20 mouse cellular contexts compared by ENCODE assay signal in the genomic region with DNA sequence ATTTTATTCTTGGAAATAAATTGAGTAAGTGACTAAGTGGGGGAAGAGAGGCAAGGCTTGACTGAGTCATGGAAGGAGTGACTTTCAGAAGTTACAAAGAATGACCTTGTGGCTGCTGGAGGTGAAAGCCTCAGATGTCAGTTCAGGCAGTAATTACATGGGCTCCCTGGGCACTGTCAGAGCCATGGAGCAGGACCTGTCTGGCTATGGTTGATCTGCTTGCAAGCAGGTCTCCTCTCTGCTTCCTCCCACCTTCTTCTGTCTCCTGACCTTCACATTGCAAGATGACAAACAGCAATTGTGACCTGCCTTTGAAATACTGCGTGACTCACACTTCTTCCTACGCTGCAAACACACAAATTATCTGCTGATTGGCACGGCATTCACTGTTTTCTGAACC.
DNase-seq lines count a peak whose midpoint lies in the region; ATAC-seq and TF ChIP-seq lines count a peak whose summit lies in the region.
"Had no signal": no experiment of that assay in that cellular context is flagged by ENCODE, and none has a peak within 500 bp of the region (broad histone marks: within the 10 kb centered on the region; RNA-seq: fewer than 3 reads in every experiment).

No protein-coding gene starts in this region.

- H3K4me3 ChIP-seq in kidney, postnatal 0 days (replicated peaks; ENCODE audit: low read depth, low read length): no peak overlapping the region
- no peak overlapping the region for H3K4me3 ChIP-seq in olfactory bulb, adult 2 months (ENCODE audit: insufficient read depth, low read depth, low read length)
- H3K4me3 ChIP-seq: embryonic facial prominence, embryonic 15.5 days; heart, embryonic 13.5 days; limb, embryonic 10.5 days; liver, embryonic 13.5 days; megakaryocyte, embryonic 14.5 days; neural tube, embryonic 13.5 days had no signal

- H3K27me3 ChIP-seq in kidney, postnatal 0 days (ENCODE audit: insufficient read depth, low read length): no peaks in the 10 kb centered on the region

- no peak overlapping the region for H3K9ac ChIP-seq in kidney, postnatal 0 days (ENCODE audit: low read depth, low read length)
- H3K9ac ChIP-seq: embryonic facial prominence, embryonic 15.5 days; heart, embryonic 13.5 days; liver, embryonic 13.5 days; neural tube, embryonic 13.5 days had no signal

- no peaks in the 10 kb centered on the region for H3K9me3 ChIP-seq in kidney, postnatal 0 days (replicated peaks; ENCODE audit: low read length)
- H3K9me3 ChIP-seq: embryonic facial prominence, embryonic 15.5 days; heart, embryonic 13.5 days; limb, embryonic 10.5 days; liver, embryonic 13.5 days; megakaryocyte, embryonic 14.5 days; neural tube, embryonic 13.5 days had no signal

- H3K36me3 ChIP-seq in kidney, postnatal 0 days (ENCODE audit: insufficient read depth, low read length): no peaks in the 10 kb centered on the region
- H3K36me3 ChIP-seq: embryonic facial prominence, embryonic 15.5 days; heart, embryonic 13.5 days; limb, embryonic 10.5 days; liver, embryonic 13.5 days; neural tube, embryonic 13.5 days had no signal

- no peak for TF ChIP-seq CTCF in kidney, postnatal 0 days (IDR thresholded peaks at IDR 0.05; ENCODE audit: low read depth)
- no peak for TF ChIP-seq CTCF in olfactory bulb, adult 2 months (IDR thresholded peaks at IDR 0.05; ENCODE audit: insufficient read depth, low read depth, low read length)

- no peaks in the 10 kb centered on the region for H3K4me1 ChIP-seq in kidney, postnatal 0 days (replicated peaks; ENCODE audit: insufficient read depth, low read length)
- peaks cover 28% of the 10 kb centered on the region for H3K4me1 ChIP-seq in olfactory bulb, adult 2 months (ENCODE audit: control insufficient read depth, insufficient read depth, low read length)
- H3K4me1 ChIP-seq: liver, embryonic 13.5 days had no signal

- DNase-seq in CD4-positive, CD25-positive, alpha-beta regulatory T cell, adult 2 months (ENCODE audit: low read depth, low spot score): peak; percentile 27
- DNase-seq in kidney, postnatal 0 days (ENCODE audit: low spot score): peak; percentile 52
- DNase-seq in kidney, adult 18-20 months: no peak
- DNase-seq in adrenal gland, postnatal 36 days: peak; percentile 48 to 59
- DNase-seq in MN1 (ENCODE audit: low spot score): no peak
- DNase-seq in gastrocnemius, postnatal 4 days (ENCODE audit: low spot score in 2 of 2): no peak
- DNase-seq: cerebellum, adult 9-10 months; gastrocnemius, postnatal 36 days; heart, postnatal 4 days; kidney, postnatal 36 days; liver, embryonic 13.5 days; thymus, postnatal 25 days had no signal

- 24% methylated on average over 3 of the region's 3 CpGs for WGBS in kidney, postnatal 0 days
- 33% methylated on average over 3 of the region's 3 CpGs for WGBS in olfactory bulb, adult 2 months

- TF ChIP-seq POLR2A in olfactory bulb, adult 2 months (IDR thresholded peaks at IDR 0.05; ENCODE audit: insufficient read depth, low read depth, low read length): no peak

- no peak overlapping the region for H3K4me2 ChIP-seq in kidney, postnatal 0 days (ENCODE audit: low read length)
- H3K4me2 ChIP-seq: embryonic facial prominence, embryonic 15.5 days; heart, embryonic 13.5 days; liver, embryonic 13.5 days; neural tube, embryonic 13.5 days had no signal

- no peak overlapping the region for H3K27ac ChIP-seq in kidney, postnatal 0 days
- H3K27ac ChIP-seq in olfactory bulb, adult 2 months (ENCODE audit: insufficient read depth, low read depth, low read length): peak overlapping the region; percentile 87
- H3K27ac ChIP-seq: embryonic facial prominence, embryonic 15.5 days; heart, embryonic 13.5 days; limb, embryonic 10.5 days; liver, embryonic 13.5 days; neural tube, embryonic 13.5 days had no signal

- no peak for ATAC-seq in CD4-positive, CD25-positive, alpha-beta regulatory T cell, adult 4 months
- no peak for ATAC-seq in kidney, postnatal 0 days (replicated peaks; ENCODE audit: low FRiP score, low read depth)
- ATAC-seq: activated CD4-positive, CD25-positive, alpha-beta regulatory T cell, adult 4 months had no signal

Comparison
In these comparisons a context has a peak if more than half of its experiments do, and no peak if none do; other contexts are left out.
1. DNase-seq: peak in CD4-positive, CD25-positive, alpha-beta regulatory T cell, adult 2 months (single experiment), kidney, postnatal 0 days (single experiment) and adrenal gland, postnatal 36 days (2 of 2); none in kidney, adult 18-20 months (single experiment), MN1 (single experiment) and gastrocnemius, postnatal 4 days (0 of 2).